In genomic region chr14:62838336-62838735, GRCm38 (mm10) we compare ENCODE assay signal across 8 mouse cellular contexts. TPM values are rescaled to one million over a fixed set of nuclear protein-coding genes. Genes with fewer than 3 reads are reported as not detected.
DNase-seq lines count a peak whose midpoint lies in the region; ATAC-seq and TF ChIP-seq lines count a peak whose summit lies in the region.

No protein-coding gene starts in this region.

- in situ Hi-C loops in CH12.LX (cut with MboI; ENCODE audit: low pct_ligation_motif_present, low pct_unique_long_range_greater_than_20kb, low sequenced_read_pairs): no loop called here

- no peak for DNase-seq in CH12.LX (ENCODE audit: extremely low read depth)
- DNase-seq in heart, postnatal 0 days (ENCODE audit: low spot score): peak; percentile 13
- no peak for DNase-seq in liver, postnatal 0 days
- no peak for DNase-seq in right cerebral cortex, postnatal 25 days
- no peak for DNase-seq in layer of hippocampus, postnatal 36 days
- no peak for DNase-seq in ovary, postnatal 10 days (ENCODE audit: low spot score)

- H3K9ac ChIP-seq in CH12.LX (ENCODE audit: insufficient read depth, low read depth): peak overlapping the region; percentile 59; the same call in 1 of the 2 replicates
- peak overlapping the region; percentile 78 for H3K9ac ChIP-seq in heart, postnatal 0 days (replicated peaks; ENCODE audit: low read depth, low read length)
- H3K9ac ChIP-seq in liver, postnatal 0 days (replicated peaks): peak overlapping the region; percentile 74
- peak overlapping the region; percentile 63; the same call in 1 of the 2 replicates for H3K9ac ChIP-seq in stomach, embryonic 15.5 days

- H3K4me1 ChIP-seq in CH12.LX (ENCODE audit: control insufficient read depth in 1 of 2, insufficient read depth in 2 of 2): peaks cover 11 to 52% of the 10 kb centered on the region in 2 experiments; a peak in 3 of 4 replicates
- peaks cover 33% of the 10 kb centered on the region for H3K4me1 ChIP-seq in bone marrow macrophage, adult 2 months (ENCODE audit: control insufficient read depth, insufficient read depth, low read length)
- peaks cover 14% of the 10 kb centered on the region for H3K4me1 ChIP-seq in heart, postnatal 0 days (ENCODE audit: control insufficient read depth, insufficient read depth)
- H3K4me1 ChIP-seq in liver, postnatal 0 days (ENCODE audit: insufficient read depth): peaks cover 11% of the 10 kb centered on the region; the same call in 1 of the 2 replicates
- H3K4me1 ChIP-seq in stomach, embryonic 15.5 days: no peaks in the 10 kb centered on the region

- H3K4me3 ChIP-seq in CH12.LX (replicated peaks in 1 of 3; ENCODE audit: low read depth in 2 of 3, low read length in 2 of 3, poor library complexity in 1 of 3): peak overlapping the region; percentile 63 to 98 (median 73)
- peak overlapping the region; percentile 89 for H3K4me3 ChIP-seq in bone marrow macrophage, adult 2 months (ENCODE audit: insufficient read depth, low read length)
- peak overlapping the region; percentile 78 for H3K4me3 ChIP-seq in heart, postnatal 0 days (ENCODE audit: low read depth, low read length)
- peak overlapping the region; percentile 92 for H3K4me3 ChIP-seq in liver, postnatal 0 days (ENCODE audit: low read depth, low read length)
- H3K4me3 ChIP-seq in stomach, embryonic 15.5 days (replicated peaks): peak overlapping the region; percentile 79

- no peaks in the 10 kb centered on the region; the same call in 1 of the 2 replicates for H3K79me2 ChIP-seq in CH12.LX (replicated peaks; ENCODE audit: control insufficient read depth, extremely low read depth, insufficient read depth, poor library complexity, severe bottlenecking)

- no peak for TF ChIP-seq RAD21 in CH12.LX (IDR thresholded peaks at IDR 0.05; ENCODE audit: low read depth, low read length)

- H3K36me3 ChIP-seq in CH12.LX (replicated peaks in 1 of 2; ENCODE audit: control insufficient read depth in 1 of 2, insufficient read depth in 1 of 2, low read length in 1 of 2): peaks cover 0 to 9% of the 10 kb centered on the region in 2 experiments
- no peaks in the 10 kb centered on the region for H3K36me3 ChIP-seq in heart, postnatal 0 days (replicated peaks; ENCODE audit: control insufficient read depth, insufficient read depth, low read length)
- H3K36me3 ChIP-seq in liver, postnatal 0 days (replicated peaks; ENCODE audit: insufficient read depth, low read length): no peaks in the 10 kb centered on the region
- 0 out of 2 replicates have a peak, but pooled peaks cover 3% of the 10 kb centered on the region for H3K36me3 ChIP-seq in stomach, embryonic 15.5 days

- TF ChIP-seq CTCF in CH12.LX (conservative IDR thresholded peaks at IDR 0.05 in 1 of 2, IDR thresholded peaks at IDR 0.05 in 1 of 2; ENCODE audit: low read depth in 2 of 2, low read length in 2 of 2): no peak
- TF ChIP-seq CTCF in bone marrow macrophage, adult 2 months (IDR thresholded peaks at IDR 0.05; ENCODE audit: low read depth, low read length): no peak
- no peak for TF ChIP-seq CTCF in heart, postnatal 0 days (IDR thresholded peaks at IDR 0.05; ENCODE audit: low read depth)
- no peak for TF ChIP-seq CTCF in liver, postnatal 0 days (IDR thresholded peaks at IDR 0.05; ENCODE audit: low read depth)

- H3K27ac ChIP-seq in CH12.LX (ENCODE audit: insufficient read depth, low read depth): no peak overlapping the region
- H3K27ac ChIP-seq in bone marrow macrophage, adult 2 months (ENCODE audit: insufficient read depth, low read depth, low read length): peak overlapping the region; percentile 97
- H3K27ac ChIP-seq in heart, postnatal 0 days (ENCODE audit: low read depth): peak overlapping the region; percentile 75
- H3K27ac ChIP-seq in liver, postnatal 0 days (ENCODE audit: low read depth): peak overlapping the region; percentile 81
- peak overlapping the region; percentile 68; the same call in 1 of the 2 replicates for H3K27ac ChIP-seq in stomach, embryonic 15.5 days

- no peak for TF ChIP-seq POLR2A in CH12.LX (IDR thresholded peaks at IDR 0.05; ENCODE audit: low read depth, low read length)
- TF ChIP-seq POLR2A in bone marrow macrophage, adult 2 months (IDR thresholded peaks at IDR 0.05; ENCODE audit: borderline replicate concordance, low read depth, low read length): no peak

- dilution Hi-C loops in CH12.LX (cut with MboI; ENCODE audit: extremely low pct_ligation_motif_present, extremely low pct_unique_long_range_greater_than_20kb, low sequenced_read_pairs): no loop called here

- 9% methylated on average over 9 of the region's 9 CpGs for WGBS in heart, postnatal 0 days
- WGBS in liver, postnatal 0 days (ENCODE audit: insufficient replicate concordance): 6% methylated on average over 9 of the region's 9 CpGs
- 13% methylated on average over 9 of the region's 9 CpGs for WGBS in stomach, embryonic 15.5 days

- peak overlapping the region; percentile 94 for H3K4me2 ChIP-seq in CH12.LX (ENCODE audit: insufficient read depth, low read depth, poor library complexity, severe bottlenecking)
- peak overlapping the region; percentile 86 for H3K4me2 ChIP-seq in heart, postnatal 0 days (ENCODE audit: low read depth, low read length)
- H3K4me2 ChIP-seq in liver, postnatal 0 days (ENCODE audit: low read depth, low read length): peak overlapping the region; percentile 81
- peak overlapping the region; percentile 50 for H3K4me2 ChIP-seq in stomach, embryonic 15.5 days

- TF ChIP-seq EP300 in CH12.LX (IDR thresholded peaks at IDR 0.05; ENCODE audit: low read length): no peak
- TF ChIP-seq EP300 in heart, postnatal 0 days (IDR thresholded peaks at IDR 0.05; ENCODE audit: low read depth): no peak; the same call in 1 of the 2 replicates
- TF ChIP-seq EP300 in liver, postnatal 0 days (IDR thresholded peaks at IDR 0.05; ENCODE audit: low read depth): 0 out of 2 replicates have a peak, but pooled peaks have one; percentile 14

- no peak for ATAC-seq in heart, postnatal 0 days (ENCODE audit: insufficient read depth, low read depth)
- no peak for ATAC-seq in liver, postnatal 0 days
- ATAC-seq in stomach, embryonic 15.5 days (ENCODE audit: insufficient read depth, low FRiP score, low read depth): no peak

- H3K27me3 ChIP-seq in CH12.LX (replicated peaks): no peaks in the 10 kb centered on the region
- H3K27me3 ChIP-seq in heart, postnatal 0 days (ENCODE audit: control insufficient read depth, insufficient read depth, low read length): no peaks in the 10 kb centered on the region
- no peaks in the 10 kb centered on the region for H3K27me3 ChIP-seq in liver, postnatal 0 days (ENCODE audit: insufficient read depth, low read length)
- H3K27me3 ChIP-seq in stomach, embryonic 15.5 days (replicated peaks): no peaks in the 10 kb centered on the region

- H3K9me3 ChIP-seq in CH12.LX (replicated peaks; ENCODE audit: low read length): peaks cover 5% of the 10 kb centered on the region
- H3K9me3 ChIP-seq in heart, postnatal 0 days (replicated peaks; ENCODE audit: control insufficient read depth, low read length): no peaks in the 10 kb centered on the region
- H3K9me3 ChIP-seq in liver, postnatal 0 days (ENCODE audit: low read length): no peaks in the 10 kb centered on the region
- no peaks in the 10 kb centered on the region for H3K9me3 ChIP-seq in stomach, embryonic 15.5 days

TF ChIP-seq in CH12.LX, 34 proteins besides CTCF, POLR2A, EP300 and RAD21:
- TF ChIP-seq ZKSCAN1 (IDR thresholded peaks at IDR 0.05; ENCODE audit: borderline replicate concordance, low read depth, low read length) (no peak), UBTF (IDR thresholded peaks at IDR 0.05; ENCODE audit: low read depth, low read length) (no peak), CHD1 (IDR thresholded peaks at IDR 0.05; ENCODE audit: low read depth, low read length) (no peak), MEF2A (IDR thresholded peaks at IDR 0.05; ENCODE audit: borderline replicate concordance, low read depth, low read length) (no peak), POLR2AphosphoS2 (IDR thresholded peaks at IDR 0.05; ENCODE audit: low read depth, low read length) (no peak), IRF4 (IDR thresholded peaks at IDR 0.05; ENCODE audit: low read depth, low read length) (no peak), KAT2A (IDR thresholded peaks at IDR 0.05; ENCODE audit: insufficient replicate concordance, low read length) (no peak), MYC (IDR thresholded peaks at IDR 0.05; ENCODE audit: low read depth, low read length) (no peak), USF2 (conservative IDR thresholded peaks at IDR 0.05; ENCODE audit: low read depth, low read length) (no peak), MXI1 (IDR thresholded peaks at IDR 0.05; ENCODE audit: low read depth, low read length) (no peak), RCOR1 (conservative IDR thresholded peaks at IDR 0.05; ENCODE audit: low read depth, low read length) (no peak), ETS1 (conservative IDR thresholded peaks at IDR 0.05; ENCODE audit: low read depth, low read length) (no peak)

RNA-seq across cellular contexts. Expression of gene Wdfy2, which starts 0.9 kb away (rescaled TPM):
- total RNA-seq in CH12.LX (2012; rRNA removed): 3.9 and 6.3 TPM in 2 replicates
- 6.7 and 7.6 TPM in 2 replicates for total RNA-seq in CH12.LX (2014; rRNA removed)
- 5.5 and 6.6 TPM in 2 replicates for polyA plus RNA-seq in CH12.LX (2012; ENCODE audit: insufficient read length, low read depth)
- 80.6 and 83.5 TPM in 2 replicates for polyA plus RNA-seq in bone marrow macrophage, adult 2 months (2012; ENCODE audit: insufficient read depth, insufficient read length, missing spikeins)
- 10.5 and 11.8 TPM in 2 replicates for total RNA-seq in heart, postnatal 0 days (2014; rRNA removed; ENCODE audit: low replicate concordance)
- polyA plus RNA-seq in heart, postnatal 0 days (2015; fragmentation: Nextera tagmentation; extraction: Ambion mirVana): 1.7 and 1.8 TPM in 2 replicates
- polyA plus RNA-seq in liver, postnatal 0 days (2015; fragmentation: Nextera tagmentation; extraction: Ambion mirVana): 1.7 and 2.0 TPM in 2 replicates
- 5.0 and 5.3 TPM in 2 replicates for polyA plus RNA-seq in stomach, embryonic 15.5 days (2015; fragmentation: Nextera tagmentation; extraction: Ambion mirVana)
- total RNA-seq in layer of hippocampus, postnatal 36 days (2021): 10 to 100 TPM; 16.3 to 16.6 TPM

Comparison
In these comparisons a context has a peak if more than half of its experiments do, and no peak if none do; other contexts are left out.
1. RNA of gene Wdfy2, which starts 0.9 kb away (polyA plus RNA-seq): 80.6 to 83.5 TPM in bone marrow macrophage, adult 2 months; 5.5 to 6.6 TPM in CH12.LX, 5.0 to 5.3 TPM in stomach, embryonic 15.5 days, 1.7 to 2.0 TPM in liver, postnatal 0 days and 1.7 to 1.8 TPM in heart, postnatal 0 days; every median in the first group is over 10 times any median in the second.
2. Peak in every context shown above with its lines, with median percentiles within 50 percentile points of each other: H3K4me2 ChIP-seq, H3K4me3 ChIP-seq and H3K9ac ChIP-seq.